Mouse (Mus musculus): ENCODE data around the gene Slc12a4.

DNA sequence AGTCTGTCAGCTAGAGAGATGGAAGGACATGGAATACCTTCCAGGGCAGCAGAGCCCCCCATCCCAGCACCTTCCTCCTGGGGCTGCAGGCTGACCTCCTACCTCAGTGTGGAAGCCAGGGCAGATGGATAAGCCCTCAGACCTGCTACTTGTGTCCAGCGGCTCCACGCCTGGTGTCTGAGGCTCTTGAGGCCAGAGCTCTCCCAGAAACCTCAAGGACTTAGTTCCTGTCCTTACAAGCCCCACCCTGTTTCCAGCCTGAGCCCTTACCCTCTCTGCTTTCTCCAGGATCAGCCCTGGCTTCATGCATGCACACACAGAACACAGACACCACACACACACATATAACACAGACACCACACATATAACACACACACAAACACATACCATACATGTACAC, 25.6 kb upstream of the Slc12a4 start:
- TF ChIP-seq GATA1 (IDR thresholded peaks at IDR 0.05; ENCODE audit: low read length) (no peak), TAL1 (IDR thresholded peaks at IDR 0.05; ENCODE audit: low read length) (no peak)

Measured in erythroblast, embryonic 14.5 days (primary cell).